Mouse (Mus musculus) fat pad, adult 2 months (tissue): Measurements from ENCODE around the gene Jmjd1c.

Source experiments
- DNase-seq: peaks from one replicate; pipeline ENCODE4 v3.0.0-alpha.2; 2011; ENCODE audit warnings: low read depth, low spot score; ENCODE audit errors: extremely low read depth

The Jmjd1c gene

DNA sequence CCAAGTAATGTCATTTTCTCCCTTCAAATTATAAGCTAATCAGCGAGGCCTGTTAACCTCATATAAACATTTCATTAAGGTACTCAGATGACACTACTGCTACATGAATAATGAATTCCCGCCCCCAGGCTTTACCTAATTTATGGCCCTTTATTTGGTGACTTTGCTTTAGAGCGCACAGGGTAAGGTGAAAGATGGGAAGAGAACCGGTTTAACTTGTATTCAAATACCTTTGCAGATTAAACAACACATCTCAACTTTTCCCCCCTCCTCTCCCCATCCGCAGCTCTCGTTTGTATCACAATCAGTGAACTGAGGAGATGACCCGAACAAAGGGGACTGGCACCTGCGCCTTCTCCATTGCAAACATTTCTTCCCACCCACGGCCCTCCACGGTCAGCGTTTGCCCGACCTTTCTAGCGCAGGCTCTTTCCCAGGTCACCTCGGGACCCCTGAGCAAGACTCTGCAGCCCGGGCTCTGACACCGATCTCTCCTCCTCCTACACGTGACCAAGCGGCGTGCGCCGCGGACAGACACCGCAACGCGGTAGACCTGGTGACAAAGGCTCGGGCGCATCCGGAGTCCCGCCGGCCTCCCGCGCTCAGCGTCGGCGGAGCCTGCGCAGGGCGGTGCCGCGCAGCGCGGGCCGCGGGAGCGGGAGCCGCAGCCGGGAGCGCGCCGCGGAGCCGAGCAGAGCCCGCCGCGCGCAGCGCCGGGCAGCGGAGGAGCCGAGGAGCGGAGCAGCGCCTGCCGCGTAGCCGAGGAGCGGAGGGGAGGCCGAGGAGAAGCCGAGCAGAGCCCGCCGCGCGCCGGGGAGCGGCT is at the start of gene Jmjd1c:
Jmjd1c (plus strand) TSS at position 328 of the 823 bp plus-strand sequence.
- peak; percentile 71 for DNase-seq

DNA sequence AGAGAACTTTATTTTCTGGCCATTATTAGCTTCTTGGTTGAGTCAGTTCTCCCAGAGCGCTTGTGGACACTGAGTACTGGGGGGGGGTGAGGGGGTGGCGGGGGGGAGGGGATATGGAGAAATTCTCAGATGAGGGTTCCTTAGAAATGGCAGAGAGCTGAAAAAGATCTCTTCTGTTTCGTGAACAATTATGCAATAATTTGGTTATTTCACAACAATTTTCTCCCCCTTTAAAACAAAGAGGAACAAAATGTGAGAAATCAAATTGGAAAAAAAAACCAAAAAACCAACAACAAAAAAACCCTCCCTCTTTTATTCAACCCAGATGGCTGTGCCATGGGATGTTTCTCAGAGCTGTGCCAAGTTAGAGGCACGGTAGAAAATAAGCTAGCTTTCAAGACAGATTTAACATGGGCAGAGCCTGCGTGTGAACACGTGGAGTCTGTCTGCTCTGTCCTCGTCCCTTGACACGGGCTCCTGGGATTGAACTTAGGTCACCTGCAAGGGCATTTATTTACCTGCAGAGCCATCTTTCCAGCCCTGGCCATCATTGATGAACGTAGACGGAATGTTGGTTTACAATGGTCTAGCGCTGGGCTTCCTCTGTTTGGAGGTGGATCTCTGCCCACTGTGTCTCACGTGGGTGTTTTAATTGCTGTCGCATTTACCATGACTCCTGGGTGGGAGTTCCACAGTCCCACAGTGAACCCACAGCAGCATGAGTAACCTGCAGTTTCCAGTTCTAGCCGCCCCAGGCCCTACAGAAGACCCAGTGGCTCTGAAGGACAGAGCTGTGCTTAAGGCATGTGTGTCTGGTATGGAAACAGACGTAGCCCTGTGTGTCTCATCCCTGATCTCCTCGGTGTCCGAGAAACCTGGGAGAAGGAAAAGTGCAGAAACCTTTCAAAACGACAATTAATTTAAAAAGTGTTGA is 47.9 kb upstream of the Jmjd1c start:
- no peak for DNase-seq

DNA sequence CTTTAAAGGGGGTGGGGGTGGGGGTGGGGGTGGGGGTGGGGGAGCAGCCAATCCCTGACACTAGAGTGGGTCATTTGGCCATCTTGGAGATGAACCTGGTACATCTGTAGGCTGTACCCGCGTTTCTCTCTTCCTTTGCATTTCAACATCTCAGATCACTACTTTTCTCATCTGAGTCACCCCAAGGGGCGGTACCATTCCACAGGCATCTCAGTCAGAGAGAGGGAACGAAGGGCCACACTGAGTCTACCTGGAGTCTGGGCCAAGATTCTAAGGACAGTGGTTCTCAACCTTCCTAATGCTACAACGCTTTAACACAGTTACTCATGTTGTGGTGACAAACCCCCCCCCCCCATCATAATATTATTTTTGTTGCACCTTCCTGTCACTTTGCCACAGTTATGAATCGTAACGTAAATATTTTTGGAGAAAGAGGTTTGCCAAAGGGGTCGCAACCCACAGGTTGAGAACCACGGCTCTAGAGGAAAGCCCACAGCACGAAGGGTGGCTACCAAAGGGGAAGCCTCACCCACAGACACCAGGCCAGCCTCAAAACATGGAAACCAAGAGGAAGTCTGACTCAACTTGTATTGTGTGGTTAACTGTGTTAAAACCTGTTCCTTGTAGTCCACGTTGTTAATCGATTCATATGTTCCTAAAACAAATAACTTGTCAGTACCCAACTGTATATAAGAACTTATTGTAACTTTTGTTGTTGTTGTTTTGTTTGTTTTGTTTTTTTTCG is 46.9 kb upstream of the Jmjd1c start:
- DNase-seq: no peak

DNA sequence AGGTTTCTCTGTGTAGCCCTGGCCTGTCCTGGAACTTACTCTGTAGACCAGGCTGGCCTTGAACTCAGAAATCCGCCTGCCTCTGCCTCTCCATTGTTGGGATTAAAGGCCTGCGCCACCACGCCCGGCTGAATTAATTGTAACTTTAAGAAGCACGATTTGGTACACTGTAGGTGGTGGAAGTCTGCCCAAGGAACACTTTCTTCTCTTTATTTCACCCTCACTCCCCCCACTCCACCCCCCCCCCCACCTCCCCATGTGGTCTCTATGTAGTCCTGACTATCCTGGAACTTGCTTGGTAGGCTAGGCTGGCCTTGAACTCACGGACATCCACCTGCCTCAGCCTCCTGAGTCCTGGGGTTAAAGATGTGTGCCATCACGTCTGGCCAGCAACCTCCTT is 46.3 kb upstream of the Jmjd1c start:
- no peak for DNase-seq

DNA sequence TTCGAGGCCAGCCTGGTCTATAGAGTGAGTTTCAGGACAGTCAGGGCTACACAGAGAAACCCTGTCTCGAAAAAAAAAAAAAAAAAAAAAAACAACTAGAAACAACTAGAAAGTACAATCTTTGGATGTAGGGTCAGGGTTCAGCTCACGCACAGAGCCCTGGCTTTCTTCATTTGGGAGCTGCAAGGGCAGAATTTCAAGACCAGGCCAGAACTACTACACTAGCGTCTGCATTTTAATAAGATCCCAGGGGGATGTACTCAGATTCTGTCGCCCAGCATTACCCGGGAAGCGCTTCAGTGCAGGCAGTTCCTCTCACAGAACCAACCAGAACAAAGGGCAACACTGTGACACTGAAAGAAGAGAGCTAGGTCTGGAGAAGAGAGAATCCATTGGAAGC is 45.2 kb upstream of the Jmjd1c start:
- DNase-seq: no peak

DNA sequence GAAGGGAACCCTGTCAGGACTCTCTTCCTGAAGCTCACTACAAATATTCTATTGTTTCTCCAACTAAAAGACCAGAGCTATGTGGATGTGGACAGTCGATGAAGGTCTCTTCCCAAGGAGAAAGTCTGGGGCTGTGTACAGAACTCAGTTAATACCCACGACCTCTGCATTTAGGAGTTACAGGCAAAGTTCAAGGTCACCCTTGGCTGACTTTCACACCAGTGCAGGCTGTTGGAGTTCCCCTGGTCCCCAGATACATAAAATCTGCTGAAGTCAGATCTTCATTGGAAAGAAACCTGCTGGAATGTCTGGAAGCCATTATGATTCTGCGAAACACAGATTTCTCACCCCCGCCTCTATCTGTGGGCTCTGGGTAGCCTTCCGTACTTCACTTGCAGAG is 44.5 kb upstream of the Jmjd1c start:
- no peak for DNase-seq

DNA sequence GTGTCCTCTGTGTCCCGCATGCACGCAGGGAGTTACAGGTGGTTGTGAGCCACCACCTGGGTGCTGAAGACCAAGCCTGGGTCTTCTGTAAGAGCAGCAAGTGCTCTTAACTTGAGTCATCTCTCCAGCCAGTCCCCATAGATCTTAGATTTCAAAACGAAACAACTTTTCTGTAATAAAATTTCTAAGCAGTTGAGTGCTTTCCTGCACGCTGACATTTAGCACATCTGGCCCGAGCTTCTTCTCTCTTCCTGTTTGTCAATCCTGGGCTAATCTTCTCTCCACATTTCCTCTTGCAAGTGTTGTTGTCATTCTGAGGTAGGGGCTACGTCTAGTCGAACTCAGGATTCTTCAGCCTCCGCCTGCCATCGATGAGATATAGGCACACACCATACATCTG is 43.5 kb upstream of the Jmjd1c start:
- no peak for DNase-seq

DNA sequence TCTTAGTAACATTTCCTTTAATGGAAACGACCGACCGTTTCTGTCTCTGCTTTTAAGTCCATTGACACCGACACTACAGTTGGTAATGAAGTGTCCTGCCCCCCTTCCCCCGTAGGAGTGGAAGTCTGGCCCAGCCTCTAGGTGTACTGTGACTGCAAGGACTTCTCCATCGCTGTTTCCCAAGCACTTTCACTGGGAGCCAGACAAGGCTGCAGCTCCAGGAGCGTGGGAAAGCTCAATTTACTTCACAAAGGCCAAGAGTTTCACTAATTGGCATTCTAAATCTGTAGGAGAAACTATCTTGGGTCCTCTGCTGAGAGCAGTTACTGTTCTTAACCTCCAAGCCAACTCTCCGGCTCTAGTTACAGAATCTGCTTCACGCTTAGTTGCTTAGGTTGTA is 42.5 kb upstream of the Jmjd1c start:
- no peak for DNase-seq

DNA sequence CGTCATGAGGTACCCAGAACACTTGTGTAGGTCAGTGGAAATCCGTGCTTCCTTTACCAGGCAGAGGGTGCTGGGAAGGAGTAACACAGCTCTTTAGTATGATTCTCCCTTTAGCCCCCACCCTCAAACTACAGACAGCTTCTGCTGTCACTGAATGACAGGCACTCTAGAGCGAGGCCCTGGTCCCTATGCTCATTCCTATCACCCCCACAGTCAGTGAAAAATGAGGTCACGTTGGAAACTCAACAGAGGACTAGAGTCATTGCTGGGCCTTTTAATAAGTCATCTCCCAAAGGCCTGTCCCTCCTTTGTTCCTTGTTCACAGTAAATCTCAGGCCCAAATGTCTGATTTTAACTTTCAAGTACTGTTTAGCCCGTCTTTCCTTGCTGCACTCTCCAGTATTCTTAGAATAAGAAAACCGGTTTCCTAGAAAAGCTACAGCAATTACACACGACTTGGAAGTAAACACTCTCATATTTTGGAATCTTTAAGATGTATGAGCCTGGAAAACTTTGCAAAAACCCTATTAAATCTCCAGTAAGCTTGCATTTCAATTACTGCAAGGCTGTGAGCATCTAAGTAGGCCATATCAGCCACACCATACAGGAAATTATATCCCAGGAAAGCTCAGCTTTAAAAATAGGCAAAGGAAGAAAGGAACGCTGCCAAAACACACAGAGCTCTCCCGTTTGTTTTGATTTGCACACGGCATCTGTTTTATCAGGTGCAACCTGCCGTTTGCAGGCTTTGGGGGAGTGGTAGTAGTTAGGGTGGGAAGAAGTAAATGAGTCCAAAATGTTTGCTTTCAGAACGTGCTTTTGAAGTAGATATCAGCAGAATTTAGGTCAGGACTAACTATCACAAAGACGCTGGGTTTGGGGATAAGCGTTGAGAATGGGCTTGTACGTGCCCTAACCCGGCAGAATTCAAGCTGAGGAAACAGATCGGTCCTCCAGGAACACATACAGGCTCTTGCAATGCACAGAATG is 39.8 kb upstream of the Jmjd1c start:
- DNase-seq: no peak

DNA sequence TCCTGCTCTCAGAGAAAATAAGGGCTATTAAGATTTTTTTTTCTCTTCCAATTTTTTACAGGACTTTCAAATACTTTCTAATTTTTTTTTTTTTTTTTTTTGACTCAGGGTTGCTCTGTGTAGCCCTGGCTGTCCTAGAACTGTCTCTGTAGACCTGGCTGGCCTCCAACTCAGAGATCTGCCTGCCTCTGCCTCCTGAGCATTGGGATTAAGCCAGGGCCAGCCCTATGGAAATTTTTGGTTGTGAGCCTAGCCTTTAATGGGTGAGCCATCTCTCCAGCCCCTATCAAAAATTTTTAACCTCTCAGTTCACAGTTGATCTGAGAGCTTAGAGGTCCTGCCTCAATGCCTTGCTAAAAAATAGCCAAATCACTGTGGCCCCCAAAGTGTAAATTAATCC is 38.7 kb upstream of the Jmjd1c start:
- DNase-seq: no peak

DNA sequence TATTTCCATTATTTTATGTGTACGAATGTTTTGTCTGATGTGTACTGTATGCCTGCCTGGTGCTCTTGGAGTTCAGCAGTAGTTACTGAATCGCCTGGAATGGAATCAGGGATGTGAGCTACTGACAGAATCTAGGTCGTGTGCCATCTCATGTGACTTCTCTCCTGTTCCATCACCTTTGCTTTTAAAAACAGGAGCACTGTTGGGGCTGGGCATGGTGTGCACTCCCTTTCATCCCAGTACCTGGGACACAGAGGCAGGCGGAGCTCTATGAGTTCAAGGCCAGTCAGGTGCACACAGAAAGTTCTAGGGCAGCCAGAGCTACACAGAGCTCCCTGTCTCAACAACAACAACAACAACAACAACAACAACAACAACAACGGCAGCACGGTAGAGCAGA is 38.2 kb upstream of the Jmjd1c start:
- DNase-seq: no peak

DNA sequence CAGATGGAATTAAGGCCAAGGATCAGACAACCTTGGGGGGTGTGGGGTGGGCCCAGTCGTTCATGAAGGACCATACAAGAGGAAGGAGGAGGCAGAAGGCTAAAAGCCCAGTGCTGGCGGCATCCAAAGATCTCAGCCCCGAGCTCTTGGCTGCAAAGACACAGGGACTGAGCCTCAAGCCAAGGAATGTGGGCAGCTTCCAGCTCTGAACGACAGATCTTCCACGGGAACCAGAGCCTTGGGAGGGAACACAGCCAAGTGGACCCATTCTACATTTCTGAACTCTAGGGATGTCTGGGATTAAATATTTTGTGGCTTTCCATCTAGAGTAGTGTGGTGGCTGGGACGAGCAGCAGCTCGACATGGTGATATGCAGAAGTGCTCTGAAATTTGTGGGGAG is 37.6 kb upstream of the Jmjd1c start:
- DNase-seq: no peak

DNA sequence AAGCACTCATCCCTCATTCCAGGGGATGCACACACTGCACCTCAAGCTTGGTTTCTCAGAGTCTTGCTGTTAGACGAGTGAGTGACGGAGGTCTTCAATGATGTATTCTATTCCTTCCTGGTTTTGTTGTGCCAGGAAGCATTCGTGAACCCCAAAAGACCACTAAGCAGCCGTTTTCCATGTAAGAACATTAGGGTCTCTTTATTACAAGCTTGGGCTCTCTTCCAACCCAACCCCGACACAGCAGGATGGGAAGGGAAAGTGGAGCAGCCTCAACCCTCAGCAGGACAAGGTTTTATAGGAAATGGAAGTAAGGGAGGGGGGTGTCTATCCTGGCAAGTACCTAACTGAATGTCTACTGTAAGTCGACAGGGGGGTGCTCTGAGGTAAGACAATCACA is 37.2 kb upstream of the Jmjd1c start:
- DNase-seq: no peak

DNA sequence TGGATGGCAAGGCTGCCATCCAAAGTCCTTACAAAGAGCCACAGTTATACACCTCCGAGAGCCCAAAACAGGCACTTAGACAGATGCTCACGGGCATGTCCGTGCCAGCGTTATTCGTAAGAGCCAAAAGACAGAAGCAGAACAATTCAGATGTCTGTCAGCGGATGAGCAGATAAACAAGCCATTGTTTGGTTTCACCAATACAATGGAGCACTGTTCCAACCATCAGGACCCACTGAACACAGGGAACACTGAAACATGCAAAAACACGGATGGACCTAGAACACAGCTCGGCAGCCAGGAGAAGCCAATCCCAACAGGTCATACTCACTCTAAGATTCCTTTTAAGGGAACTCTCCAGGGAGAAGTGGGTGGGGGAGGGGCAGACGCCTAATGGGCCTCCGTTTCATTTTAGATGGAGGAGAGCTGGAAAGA is 34.5 kb upstream of the Jmjd1c start:
- DNase-seq: peak; percentile 73

DNA sequence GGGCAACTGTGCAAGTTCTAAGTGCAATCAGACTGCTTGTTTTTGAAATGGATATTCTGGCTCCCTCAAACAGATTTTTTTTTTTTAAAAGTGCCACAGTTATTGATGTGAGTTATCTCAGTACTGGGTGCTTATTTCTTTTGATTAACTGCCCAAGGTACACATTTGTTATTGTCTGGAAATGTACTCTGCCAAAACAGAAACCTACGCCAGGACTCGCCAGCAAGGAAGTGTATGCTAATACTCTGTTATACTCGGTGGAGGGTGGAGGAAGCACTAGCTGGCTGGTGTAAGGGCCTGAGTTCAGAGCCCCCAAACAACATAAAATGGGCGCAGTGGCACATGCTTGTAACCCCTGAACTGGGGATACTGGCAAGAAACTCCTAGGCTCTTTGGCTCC is 34.1 kb upstream of the Jmjd1c start:
- no peak for DNase-seq

DNA sequence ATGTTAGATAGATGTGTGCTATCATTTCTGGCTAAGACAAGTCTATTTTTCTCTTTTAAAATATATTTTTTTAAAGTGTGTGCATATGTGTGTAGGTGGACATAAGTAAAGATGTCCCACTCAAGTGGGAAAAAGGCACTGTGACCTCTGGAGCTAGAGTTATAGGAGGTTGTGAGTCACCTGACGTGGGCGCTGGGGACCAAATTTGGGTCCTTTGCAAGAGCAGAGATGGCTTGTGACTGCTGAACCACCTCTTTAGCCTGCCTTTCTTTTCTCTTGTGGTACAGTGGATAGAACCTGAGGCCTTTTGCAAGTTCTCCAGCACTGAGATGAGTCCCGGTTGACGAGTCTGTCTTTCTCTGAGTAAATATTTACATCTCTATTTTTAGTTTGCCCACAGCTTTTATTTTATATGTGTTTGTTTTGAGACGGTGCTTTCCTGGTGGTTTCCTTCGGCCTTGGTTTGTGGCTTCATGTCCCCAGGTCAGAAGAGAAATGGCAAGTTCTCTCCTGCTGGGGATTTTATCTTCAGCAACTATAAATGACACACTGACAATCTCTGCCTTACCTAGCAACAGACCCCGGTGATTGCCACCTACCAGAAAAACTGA is 30.5 kb upstream of the Jmjd1c start:
- no peak for DNase-seq

DNA sequence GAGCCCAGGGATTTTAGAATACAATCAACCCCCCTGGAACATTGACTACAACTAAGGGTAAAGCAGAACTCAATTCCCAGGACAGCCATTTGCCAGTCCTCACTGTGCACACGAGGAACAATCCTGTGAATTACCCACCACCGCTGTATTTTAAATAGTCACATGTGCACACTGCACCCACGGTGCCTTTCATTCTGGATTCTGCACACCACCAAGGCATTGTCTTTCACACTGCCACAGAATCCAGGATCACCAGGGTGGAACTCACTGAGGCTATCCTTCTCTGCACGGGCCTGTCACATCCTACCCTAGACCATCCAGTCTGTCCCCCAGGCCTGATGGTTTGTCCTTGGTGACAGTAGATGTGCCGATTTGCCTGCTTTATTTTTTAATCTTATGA is 30.0 kb upstream of the Jmjd1c start:
- no peak for DNase-seq

DNA sequence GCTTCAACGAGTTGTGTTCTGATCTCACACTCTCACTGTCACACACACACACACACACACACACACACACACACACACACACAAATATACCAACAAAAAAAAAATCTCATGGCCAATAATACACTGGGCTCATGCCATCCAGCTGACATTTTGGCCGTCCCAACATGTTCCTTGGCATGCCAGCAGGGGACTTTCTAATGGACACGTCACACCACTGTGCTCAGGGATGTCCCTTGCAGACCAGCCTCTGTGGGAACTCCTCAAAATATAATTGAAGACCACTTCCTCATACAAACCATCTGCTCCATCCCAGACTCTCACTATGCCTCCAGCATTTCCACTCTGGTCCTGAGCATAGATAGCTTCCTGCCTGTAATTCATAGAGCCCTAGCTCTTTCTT is 29.5 kb upstream of the Jmjd1c start:
- DNase-seq: no peak

DNA sequence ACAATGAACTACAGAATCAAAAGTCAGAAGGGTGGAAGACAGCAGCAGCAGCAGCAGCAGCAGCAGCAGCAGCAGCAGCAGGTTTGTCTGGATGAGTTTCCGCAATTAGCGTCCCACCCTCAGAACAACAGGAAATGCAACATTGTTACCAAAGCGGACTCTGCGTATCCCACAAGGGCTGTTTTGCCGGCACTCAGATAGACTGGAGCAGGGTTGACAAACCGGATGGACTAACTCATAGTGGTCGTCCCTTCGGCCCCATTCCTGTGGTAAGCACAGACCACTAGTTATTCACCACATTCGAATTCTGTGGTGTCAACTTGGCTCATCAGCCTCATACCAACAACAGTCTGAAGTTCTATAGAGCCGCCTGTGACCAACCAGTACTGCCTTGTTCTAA is 26.9 kb upstream of the Jmjd1c start:
- no peak for DNase-seq

DNA sequence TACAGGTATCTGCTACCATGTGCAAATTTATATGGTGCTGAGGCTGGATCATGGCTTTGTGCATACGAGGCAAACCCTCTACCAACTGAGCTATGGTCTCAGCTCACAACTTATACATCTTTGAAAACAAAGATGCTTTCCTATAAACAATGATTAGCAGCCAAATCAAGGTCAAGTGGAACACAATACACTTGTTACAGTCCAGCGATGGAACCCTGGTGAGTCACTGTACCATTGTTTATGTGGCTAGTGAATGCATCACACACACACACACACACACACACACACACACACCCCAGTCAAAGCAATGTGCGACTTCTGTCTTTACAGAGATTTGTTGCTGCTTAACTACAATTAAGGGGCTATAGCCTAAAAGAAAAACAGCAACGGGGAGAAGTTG is 24.5 kb upstream of the Jmjd1c start:
- DNase-seq: no peak
